Mouse (Mus musculus): Measurements from ENCODE around the gene Gldc.
A peak's percentile ranks its signal among the peaks of the same experiment; 100 is the strongest.

Gldc gene

DNA sequence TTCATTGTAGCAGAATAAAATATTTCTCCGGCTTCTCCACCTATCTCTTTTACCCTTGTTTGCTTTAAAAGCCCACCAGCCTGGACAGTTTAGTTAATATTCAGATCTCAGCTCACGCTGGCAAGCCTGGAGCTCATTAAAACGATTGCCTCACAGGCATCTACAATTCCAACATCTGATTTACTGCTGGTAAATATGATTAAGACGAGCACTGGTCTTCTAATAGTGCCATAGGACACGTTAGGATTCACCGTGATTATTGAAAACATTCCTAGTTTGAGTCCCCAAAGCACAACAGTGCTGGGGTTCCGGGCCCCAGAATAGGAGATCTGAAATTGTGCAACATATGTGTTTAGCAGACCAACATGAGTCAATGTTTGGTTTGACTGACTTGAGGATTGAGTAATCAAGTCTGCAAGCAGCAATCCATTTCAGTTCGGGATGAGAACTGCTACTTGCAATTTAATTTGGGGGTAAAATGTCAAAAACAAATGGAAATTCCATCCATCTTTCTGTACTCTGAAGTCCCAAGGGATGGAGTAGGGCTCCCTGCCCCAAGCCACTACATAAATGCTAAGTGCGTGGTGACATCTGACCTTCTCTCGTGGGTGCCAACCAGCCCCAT, 67.9 kb downstream of the Gldc start:
- no peak for DNase-seq (ENCODE audit: low read depth, low spot score)

DNA sequence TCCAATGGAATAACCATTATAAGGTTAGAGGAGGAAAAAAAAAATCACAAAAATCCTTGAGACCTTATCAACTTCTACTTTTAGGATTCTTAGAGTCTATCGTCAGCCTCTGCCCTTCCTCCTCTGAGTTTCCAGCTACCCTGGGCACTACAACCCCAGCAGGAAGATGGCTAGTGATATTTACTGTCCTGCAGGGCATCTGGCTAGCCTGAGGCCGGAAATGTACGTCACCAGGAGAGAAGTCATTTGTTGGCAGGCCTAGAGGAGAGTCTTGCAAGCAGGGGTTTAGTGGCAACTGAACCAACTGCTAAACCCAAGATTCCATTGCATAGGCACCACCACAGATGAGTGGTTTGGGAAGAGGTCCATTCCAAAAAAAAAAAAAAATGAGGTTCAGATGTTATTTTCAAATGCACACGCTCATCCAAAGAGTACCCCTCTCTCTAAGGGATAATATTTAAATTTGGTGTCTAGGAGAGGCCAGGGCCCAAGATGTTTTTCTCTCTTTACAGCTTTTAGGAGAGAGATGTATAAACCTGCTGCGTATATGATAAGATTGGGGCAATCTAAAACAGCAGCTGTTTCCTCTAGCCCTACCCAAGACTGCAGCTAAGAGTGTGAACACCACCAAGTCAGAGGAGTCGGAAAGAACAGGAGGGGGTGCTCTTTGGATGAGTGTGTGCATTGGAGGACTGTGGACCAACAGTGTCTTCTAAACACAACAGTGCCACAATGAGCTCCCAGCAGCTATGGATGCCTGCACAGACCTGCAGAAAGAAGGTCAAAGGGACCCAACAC, 70.0 kb downstream of the Gldc start:
- DNase-seq (ENCODE audit: low read depth, low spot score), result no peak

DNA sequence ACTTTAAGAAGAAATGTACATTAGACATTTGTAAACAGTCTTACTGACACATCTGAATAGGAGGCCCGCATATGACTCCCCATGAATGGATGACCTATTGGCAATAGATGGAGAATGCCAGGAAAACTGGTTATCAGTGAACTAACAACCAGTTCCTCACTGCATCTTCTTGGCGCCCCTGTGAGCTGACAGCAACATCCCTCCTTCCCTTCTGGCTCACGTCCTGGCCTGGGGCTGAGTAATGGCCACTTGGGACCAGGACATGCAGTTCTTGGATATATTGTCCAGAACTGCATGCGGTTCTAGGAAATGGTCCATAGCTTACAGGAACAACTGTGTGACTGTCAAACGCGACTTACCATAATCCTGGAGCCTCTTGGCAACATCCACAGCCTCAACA, 72.6 kb downstream of the Gldc start:
- no peak for DNase-seq (ENCODE audit: low read depth, low spot score)

DNA sequence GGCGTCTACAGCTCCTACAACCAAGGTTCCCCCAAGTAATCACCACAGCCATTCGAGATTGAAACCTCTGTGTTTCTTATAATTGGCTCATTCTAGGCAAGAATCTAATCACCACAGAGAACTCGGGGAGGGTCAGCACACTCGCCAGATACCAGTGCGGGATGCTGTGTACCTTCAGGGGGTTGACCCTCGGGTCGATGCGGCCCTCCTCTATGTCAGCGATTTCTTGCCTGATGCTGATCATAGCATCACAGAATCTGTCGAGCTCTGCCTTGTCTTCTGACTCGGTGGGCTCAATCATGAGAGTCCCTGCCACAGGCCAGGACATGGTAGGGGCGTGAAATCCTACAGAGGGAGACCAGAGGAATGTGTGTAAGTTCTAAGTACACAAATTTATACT, 74.7 kb downstream of the Gldc start:
- no peak for DNase-seq (ENCODE audit: low read depth, low spot score)

DNA sequence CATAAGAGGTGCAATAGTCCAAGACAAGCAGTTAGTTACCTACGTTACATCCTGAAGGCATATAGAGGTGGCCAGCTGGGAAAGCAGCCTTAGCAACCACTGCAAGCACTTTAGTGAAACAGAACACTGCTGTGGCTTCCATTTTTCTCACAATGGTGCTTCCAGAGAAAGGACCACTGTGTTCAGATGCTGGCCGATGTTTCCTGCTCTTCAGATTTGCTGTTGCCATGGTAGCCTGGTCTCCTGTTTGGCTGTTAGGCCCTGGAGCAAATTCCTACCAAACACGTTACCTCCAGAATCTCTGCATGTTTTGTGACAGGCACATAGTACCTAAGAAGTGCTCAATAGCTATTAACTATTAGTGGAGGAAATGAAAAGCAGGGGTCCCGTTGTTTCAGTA, 78.2 kb downstream of the Gldc start:
- peak; percentile 48 for DNase-seq (ENCODE audit: low read depth, low spot score)

DNA sequence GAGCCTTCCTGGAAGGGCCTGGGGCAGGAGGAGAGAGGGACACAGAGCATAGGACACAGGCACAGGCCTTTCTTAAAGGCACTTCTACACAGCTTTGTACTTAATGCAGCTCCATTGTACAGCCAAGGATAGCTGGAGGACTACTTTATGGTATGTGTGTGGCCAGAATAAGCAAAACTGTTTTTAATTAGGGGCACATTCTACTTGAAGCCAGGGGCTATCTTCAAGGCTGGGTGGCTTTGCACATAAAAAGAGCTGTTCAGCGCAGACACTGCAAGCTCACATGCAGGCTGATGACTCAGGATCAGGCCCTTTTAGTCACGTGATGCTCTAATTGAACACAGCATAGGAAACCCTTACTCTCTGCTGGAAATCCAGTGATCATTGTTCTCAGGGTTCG, 79.0 kb downstream of the Gldc start:
- DNase-seq (ENCODE audit: low read depth, low spot score), result peak; percentile 67

DNA sequence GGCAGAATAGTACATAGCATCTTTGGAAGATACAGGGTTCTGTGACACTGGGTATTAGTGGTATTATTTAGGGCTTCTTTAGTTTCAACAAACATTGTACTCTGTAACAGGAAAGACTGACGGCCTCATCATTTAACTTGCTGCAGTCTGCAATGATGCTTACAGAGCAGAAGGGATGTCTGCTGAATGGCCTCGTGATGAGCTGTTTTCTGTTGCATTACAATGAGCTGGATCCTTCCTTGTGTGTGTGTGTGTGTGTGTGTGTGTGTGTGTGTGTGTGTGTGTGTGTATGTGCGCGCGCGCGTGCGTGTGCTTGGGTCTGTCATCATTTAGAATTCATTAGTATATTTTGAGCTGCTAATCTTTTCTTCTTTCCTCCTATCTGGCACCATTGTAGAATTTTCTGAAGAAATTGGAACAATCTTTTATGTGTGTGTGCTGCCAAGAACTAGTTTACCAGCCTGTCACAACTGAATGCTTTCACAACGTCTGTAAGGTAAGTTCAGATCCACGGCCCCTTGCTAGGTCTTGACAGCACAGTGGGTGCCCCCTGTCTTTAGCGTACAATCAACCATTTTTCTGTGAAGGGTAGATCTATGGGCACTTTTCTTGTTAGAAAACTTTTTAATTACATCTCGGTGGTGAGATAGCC, 83.5 kb downstream of the Gldc start:
- no peak for DNase-seq (ENCODE audit: low read depth, low spot score)

DNA sequence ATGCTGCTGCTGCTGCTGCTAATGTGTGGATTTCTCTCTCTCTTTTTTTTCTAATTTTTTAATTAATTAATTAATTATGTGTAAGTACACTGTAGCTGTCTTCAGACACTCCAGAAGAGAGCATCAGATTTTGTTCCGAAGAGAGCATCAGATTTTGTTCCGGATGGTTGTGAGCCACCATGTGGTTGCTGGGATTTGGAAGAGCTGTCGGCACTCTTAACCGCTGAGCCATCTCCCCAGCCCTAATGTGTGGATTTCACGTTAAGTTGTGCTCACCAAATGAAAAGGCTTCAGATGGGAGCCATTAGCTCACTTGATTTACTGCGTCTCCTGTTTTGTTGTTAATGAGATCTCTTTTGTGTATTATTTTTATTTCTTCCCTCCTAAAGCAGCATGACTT, 85.1 kb downstream of the Gldc start:
- no peak for DNase-seq (ENCODE audit: low read depth, low spot score)

DNA sequence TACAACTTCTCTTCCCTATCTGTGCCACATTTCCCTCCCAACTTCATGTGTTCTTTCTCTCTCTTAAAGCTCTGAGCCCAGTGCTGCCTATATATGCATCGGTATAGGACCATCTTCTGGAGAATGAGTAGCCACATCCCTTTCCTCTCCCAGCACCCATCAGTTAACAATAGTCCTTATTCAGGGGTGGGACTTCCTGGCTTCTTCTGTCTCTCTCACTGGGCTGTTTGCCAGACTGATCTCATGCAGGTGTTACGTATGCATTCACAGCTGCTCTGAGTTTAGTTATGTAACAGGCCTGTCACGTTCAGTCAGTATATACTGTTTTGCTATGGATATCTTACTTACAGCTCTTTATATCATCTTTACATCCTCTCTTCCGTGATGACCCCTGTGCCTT, 109.4 kb downstream of the Gldc start:
- DNase-seq (ENCODE audit: low read depth, low spot score), result no peak

DNA sequence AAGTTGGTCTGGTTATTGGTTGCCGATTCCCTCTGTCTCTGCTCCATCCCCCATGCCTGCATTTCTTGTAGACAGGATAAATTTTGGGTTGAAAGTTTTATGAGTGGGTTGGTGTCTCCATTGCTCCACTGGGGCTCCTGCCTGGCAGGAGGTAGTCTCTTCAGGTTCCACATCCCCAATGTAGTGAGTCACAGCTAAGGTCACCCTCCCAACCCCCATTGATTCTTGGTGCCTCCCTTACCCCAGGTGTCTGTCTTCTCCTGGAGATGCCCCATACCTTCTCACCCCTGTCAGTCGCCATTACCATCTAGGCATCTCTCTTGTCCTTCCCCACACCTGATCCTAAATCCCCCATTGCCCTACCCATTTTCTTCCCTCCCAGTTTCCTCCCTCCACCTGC, 121.0 kb downstream of the Gldc start:
- no peak for DNase-seq (ENCODE audit: low read depth, low spot score)

DNA sequence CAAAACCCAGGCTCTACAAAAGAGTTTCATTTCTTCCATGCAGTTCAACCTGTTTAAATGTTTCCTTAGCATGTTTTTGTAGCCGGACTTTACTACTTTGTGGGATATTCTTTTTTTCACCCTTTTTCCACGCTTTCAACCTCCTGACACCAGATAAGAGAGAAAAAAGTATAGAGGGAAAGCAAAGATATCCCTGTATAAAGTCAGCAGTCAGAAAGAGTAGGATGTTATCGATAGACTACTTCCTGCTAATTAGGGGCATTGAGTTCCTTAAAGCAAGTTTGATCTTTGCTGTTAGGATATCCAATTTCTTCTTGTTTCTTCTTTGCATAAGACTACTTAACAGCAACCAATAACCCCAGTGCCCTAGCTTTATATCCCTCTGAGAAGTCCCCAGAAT, 123.8 kb downstream of the Gldc start:
- DNase-seq (ENCODE audit: low read depth, low spot score), result no peak

DNA sequence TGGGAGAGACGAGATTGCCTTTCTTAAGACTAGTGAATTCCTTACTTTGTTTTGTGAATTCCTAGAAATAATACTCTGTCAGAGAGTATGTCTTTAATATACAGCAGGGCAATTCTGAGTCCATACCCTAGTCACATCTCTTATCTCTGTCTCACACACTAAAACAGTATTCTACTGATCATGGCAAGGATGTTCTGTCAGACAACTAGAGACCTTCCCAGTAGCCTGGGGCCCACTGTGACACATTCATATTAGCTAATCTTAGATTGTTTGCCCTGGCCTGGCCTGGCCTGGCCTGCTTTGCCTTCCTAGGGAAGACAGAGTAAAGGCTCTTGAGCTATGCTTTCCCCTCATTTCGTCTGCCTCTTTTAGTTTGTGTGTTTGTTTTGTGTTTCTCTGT, 124.6 kb downstream of the Gldc start:
- DNase-seq (ENCODE audit: low read depth, low spot score), result no peak

Data from forelimb bud, embryonic 11.5 days (tissue).